Mouse (Mus musculus) layer of hippocampus, postnatal 36 days (tissue): ENCODE data around the gene Zdhhc18. TPM values are rescaled to one million over a fixed set of nuclear protein-coding genes. Genes with fewer than 3 reads are reported as not detected.
A peak's percentile ranks its signal among the peaks of the same experiment; 100 is the strongest.

Experiments
- DNase-seq, 2 experiments: peaks; one replicate each; pipeline ENCODE4 v3.0.0; 2022
- total RNA-seq, 2 experiments: library from RNA; stranded (reverse); gene quantifications; 2 replicates each; pipeline ENCODE4 v1.2.3; 2021

Zdhhc18 gene
- total RNA-seq, 2 experiments from 2014 or later, result 30.1 to 32.8 TPM

- no peak for DNase-seq
Observed at GRCm38 (mm10) chr4:133601721-133602218, 48.2 kb downstream of the Zdhhc18 start, which contains the start of gene Sfn. Gene Sfn, minus strand, starts transcription at chr4:133602168.

- no peak for DNase-seq
Observed at GRCm38 (mm10) chr4:133600306-133600705, 49.6 kb downstream of the Zdhhc18 start.

DNA sequence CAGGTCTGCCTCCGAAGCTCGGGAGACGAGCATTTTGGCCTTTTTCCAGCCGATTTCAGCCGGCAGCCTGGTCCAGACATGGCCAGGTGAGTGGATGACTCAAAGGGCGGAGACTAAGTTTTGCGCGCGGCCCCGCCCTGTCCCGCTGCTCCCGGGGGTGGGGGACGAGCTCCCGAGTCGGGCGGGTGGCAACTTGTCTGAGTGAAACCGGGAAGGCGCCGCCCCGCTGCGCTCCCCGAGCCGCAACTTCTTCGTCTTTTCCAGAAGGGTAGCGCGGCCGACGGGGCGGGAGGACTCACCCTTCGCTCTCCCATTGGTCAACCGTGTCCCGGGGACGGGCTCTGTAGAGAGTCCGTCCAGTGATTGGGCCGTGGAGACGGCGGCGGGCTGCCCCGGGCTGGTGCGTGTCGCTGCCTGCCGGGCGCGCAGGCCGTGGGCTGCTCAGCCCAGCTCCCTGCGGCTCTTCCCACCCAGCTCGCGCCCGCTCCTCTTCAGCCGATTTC is 50.3 kb downstream of the Zdhhc18 start:
- DNase-seq, result peak; percentile 71 to 74

DNA sequence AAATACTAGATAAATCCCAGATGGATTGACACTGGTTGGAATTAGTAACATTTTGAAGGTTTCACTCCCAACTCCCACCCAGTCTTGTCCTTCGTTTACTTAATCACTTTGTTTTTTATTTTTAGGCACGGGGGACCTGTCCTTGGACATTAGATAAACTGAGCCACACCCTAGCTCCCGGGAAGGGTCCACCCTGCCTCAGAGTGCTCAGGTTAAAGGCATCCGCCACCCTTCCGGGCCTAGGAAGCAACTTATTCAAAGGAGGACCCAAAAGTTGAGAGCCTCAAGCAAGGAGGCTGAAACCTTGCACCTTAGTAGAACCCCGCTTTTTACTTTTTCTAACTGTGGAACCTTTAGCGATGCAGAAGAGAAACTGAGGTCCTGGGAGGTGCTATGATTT is 50.8 kb downstream of the Zdhhc18 start:
- DNase-seq, result no peak

GRCm38 (mm10) chr4:133598616-133599015 is 51.3 kb downstream of the Zdhhc18 start:
- DNase-seq, result no peak

- DNase-seq, result no peak
Observed at GRCm38 (mm10) chr4:133596084-133596483, 53.9 kb downstream of the Zdhhc18 start.

DNA sequence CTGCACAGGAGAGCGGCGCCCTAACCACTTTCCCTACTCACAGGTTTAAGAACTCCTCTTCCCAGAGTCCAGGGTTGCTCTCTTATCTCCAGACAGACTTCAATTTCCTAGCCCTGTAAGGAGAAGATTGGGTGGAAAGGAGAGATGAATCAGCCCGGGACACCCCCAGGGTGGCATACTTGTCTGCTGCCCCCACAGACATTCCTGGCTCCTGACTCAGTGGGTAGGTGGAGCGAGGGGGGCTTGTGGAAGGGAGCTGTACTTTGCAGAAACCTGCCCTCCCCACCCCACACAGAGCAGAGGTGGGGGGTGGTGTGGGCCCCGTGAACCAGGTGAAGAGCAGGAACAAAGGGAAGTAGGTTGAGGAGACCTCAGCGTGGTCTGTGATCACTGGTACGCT is 54.4 kb downstream of the Zdhhc18 start:
- DNase-seq, result no peak

DNA sequence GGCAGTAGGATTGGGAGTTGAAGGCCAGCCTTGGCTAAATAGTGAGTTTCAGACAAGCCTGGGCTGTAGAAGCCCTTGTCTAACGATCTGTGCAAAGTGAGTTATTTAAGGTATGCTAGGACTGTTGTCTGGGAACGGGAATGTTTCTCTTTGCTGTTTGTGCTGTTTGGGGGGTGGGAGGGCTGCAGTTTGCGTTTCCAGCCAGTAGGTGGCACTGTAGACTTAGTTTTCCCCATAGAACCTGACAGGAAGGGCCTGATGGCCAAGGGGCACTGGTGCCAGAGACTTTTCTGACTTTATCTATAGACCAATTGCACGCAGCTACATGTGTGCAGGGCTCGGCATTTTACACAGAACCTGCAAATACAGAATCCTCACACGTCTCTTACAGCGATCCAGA is 57.4 kb downstream of the Zdhhc18 start:
- DNase-seq, result peak; percentile 55 to 56

DNA sequence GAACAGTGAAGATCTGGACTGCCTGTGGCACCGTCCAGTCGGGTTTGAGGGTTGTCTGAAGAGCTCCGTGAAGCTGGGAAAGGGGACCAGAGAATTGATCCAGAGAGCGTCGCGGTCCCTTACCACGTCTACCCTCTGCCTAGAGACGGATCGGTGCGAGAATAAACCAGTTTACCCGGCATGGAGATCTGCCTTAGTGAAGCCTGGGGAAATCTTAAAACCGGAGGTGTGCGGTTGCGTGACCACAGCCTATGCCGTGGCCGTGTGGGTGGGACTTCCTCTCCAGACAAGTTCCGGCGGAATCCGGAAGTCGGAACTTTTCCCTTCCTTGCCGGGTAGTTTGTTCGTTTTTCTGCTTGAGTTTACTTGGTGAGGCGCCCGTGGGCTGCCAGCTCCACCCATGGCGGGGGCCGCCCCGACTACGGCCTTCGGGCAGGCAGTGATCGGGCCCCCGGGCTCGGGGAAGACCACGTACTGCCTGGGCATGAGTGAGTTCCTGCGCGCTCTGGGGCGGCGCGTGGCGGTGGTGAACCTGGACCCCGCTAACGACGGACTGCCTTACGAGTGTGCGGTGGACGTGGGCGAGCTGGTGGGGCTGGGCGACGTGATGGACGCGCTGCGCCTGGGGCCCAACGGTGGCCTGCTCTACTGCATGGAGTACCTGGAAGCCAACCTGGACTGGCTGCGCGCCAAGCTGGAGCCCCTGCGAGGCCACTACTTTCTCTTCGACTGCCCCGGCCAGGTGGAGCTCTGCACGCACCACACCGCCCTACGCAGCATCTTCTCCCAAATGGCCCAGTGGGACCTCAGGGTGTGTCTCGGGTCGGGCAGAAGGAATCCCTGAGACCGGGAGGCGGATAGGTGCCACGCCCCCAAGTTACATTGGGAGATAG is 65.6 kb downstream of the Zdhhc18 start, which contains the start of gene Gpn2:
TSS of gene Gpn2 (plus strand) at position 304 of the 893 bp plus-strand sequence.
- DNase-seq, result peak; percentile 81

GRCm38 (mm10) chr4:133583690-133584058 is 66.3 kb downstream of the Zdhhc18 start:
- no peak for DNase-seq

DNA sequence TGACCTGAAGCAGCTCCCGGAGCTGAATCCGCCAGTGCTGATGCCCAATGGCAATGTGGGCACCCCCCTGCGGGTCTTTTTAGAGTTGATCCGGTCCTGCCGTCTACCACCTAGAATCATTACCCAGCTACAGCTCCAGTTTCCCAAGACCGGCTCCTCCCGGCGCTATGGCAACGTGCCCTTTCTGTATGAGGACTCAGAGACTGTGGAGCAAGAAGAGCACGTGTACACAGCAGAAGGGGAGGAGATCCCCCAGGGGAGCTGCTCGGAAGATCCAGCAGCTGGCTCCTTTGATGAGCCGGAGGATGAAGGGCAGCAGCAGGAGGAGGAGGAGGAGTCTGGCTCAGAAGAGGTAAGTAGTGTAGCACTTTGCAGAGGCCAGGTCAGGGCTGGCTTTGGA is 72.0 kb downstream of the Zdhhc18 start:
- DNase-seq, result no peak

DNA sequence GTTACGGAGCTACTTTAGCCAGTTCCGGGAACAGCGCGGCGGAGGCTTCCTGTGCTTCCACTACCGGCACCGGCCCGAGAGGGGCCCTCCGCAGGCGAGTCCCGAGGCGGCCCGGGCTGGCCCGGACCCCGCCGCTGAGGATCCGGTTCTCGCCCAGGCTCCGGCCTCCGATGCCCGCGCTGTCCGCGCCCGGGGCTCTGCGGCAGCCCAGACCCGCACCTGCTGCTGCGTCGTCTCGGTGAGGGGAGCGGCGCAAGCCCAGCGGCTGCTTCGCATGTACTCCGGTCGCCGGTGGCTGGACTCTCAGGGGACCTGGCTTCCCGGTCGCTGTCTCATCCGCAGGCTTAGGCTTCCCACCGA is 75.1 kb downstream of the Zdhhc18 start:
- DNase-seq, result no peak

DNA sequence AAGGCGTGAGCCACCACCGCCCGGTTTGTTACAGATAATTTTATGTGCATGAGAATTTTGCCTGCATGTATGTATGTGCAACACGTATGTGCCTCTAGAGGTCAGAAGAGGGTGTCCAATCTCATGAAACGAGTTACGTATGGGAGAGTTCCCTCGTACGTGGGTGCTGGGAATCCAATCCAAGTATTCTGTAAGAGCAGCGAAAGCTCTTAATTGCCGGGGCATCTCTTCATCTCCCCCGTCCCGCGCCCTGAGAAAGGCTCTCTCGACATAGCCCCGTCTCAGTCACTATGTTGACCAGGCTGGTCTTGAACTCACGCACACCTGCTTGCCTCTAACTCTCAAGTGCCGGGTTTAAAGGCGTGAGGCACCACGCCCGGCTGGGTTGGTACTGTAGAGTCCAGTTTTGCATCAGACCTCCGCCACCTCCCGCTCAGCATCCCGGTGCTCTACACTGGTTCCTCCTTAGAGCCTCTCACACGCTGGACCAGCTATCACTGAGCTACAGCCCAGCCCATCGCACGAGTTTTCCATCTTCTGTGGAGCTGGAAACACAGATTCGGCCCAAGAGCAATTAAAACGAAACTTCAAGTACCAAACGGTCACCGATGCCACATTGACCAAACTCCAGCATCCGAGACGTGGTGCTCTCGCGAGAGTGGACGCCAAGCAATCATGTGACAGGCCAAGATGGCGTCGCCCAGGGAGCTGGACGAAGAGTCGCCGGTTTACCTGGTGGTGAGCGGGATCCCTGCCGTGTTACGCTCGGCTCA is 75.7 kb downstream of the Zdhhc18 start, which contains the start of gene Gpatch3:
TSS of gene Gpatch3 (plus strand) at position 676 of the 773 bp plus-strand sequence.
- DNase-seq, result peak; percentile 87 to 88

DNA sequence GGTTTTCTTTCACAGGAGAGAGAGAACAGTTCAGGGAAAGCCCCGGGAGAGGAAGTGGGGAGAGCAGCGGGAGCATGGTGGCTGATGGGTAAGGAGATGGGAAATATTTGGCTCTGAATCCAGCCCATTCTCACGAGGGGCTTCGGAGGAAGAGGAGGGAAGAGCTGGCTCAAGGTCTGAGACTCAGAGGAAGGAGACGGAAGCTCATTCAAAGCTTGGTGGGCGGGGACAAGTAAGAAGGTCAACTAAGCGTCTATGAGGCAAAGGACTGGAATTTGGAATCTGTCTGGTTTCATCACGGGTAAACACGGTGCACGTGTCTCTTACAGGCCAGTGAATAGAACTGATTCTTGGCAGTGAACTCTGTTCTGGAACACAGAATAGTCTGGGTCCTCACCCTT is 79.9 kb downstream of the Zdhhc18 start:
- DNase-seq, result no peak

- DNase-seq, result no peak
Observed at GRCm38 (mm10) chr4:133569291-133570065, 80.5 kb downstream of the Zdhhc18 start.

DNA sequence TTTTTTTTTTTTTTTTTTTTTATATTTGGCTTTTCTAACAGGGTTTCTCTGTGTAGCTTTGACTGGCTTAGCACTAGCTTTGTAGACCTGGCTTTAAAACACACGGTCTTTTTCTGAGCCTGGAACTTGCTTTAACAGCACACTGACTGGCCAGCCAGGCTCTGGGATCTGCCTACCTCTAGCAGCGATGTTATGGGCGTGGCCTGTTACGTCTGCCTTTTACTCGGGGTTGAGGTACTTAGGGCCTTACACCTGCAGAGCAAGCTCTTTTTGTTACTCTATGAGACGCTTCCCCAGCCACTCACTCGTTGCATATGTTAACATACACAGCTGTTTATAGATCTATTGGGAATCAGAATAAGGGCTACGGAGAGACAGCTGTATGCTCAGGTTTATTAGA is 82.7 kb downstream of the Zdhhc18 start:
- no peak for DNase-seq

- no peak for DNase-seq
Observed at GRCm38 (mm10) chr4:133563123-133563571, 86.8 kb downstream of the Zdhhc18 start.

DNA sequence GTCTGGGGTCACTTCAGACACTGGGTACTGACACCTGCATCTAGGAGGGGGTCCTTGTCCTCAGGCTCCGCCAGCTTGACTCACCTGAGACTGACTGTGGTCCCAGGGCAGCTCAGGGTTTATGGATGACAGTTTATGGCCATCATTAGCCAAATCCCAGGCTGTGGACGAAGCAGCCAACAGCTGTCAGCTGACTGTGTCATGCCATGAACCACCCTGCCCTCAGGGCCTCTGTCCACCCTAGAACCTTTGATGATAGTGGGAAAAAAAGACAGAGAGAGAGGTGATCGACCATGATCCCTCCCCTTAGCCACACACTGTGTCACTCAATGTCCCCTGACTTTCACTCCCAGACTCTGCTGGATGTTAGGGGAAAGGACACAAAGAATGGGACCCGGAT is 88.3 kb downstream of the Zdhhc18 start:
- DNase-seq, result no peak

GRCm38 (mm10) chr4:133559846-133560245 is 90.1 kb downstream of the Zdhhc18 start:
- DNase-seq, result no peak

GRCm38 (mm10) chr4:133557041-133557717 is 92.8 kb downstream of the Zdhhc18 start:
- no peak for DNase-seq
